Mouse (Mus musculus): ENCODE measurements at regions not wholly inside any gene's neighbourhood (a gene's known extent, or its start where the extent isn't known, plus 50 kb on each side); places are given as distances from the start of the nearest gene placed in this dataset.
A peak's percentile ranks its signal among the peaks of the same experiment; 100 is the strongest.
"Not testable (repeated sequence)": the region's sequence is repeated elsewhere in the genome, so short reads cannot be mapped to it uniquely, and the experiment has no call there.

DNA sequence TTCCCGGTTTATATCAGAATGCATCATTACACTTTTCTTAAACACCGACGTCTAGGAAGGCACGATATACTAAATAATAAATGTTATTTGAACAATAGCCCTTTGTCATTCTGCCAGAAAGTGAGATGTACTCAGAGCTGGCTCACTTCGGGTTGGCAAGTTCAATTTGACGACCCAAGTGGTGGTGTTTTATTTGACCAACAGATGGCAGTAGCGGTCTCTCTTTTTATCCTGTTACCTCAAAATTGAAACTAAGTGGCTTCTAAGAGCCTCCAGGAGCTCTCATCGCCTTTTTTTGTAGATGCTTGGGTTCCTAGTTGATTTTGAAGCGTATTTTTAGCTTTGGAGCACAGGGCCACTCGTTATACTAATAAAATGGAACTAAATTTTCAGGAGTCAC lies 66.7 kb upstream of the Chmp2b start:
- DNase-seq, result peak; percentile 15 to 50

DNA sequence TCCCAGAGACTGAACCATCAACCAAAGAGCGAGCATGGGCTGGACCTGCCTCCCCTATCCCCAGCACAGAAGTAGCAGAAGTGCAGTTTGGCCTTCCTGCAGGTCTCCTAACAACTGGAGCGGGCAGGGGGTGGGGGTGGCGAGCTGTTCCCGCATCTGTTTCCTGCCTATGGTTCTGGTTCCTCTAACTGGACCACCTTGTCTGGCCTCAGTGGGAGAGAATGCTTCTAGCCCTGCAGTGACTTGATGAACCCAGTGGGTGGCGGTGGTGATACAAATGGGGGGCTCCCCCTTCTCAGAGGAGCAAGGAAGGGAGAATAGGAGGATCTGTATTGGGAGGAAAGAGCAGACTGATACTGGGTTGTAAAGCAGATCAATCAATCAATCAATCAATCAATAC lies 69.2 kb upstream of the Chmp2b start:
- DNase-seq, result no peak

DNA sequence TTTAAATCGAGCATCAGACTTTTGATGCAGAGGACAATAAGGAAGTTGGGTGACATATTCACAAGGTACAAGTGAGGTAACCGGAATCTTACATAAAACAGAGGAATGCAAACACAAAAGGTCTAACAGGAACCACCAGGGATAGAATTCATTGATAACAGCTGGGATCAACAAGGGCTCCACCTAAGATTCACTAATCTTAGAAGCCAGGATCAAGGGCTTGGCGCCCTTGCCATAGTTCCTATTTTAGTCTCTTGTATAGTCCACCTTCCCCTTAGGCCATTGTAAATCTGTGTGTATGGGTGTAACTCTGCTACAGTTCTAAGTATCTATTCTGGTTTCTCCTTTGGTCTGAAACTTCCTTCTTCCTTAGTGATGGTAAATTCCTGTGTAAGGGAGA lies 84.2 kb upstream of the Chmp2b start:
- DNase-seq, result not testable (repeated sequence)

DNA sequence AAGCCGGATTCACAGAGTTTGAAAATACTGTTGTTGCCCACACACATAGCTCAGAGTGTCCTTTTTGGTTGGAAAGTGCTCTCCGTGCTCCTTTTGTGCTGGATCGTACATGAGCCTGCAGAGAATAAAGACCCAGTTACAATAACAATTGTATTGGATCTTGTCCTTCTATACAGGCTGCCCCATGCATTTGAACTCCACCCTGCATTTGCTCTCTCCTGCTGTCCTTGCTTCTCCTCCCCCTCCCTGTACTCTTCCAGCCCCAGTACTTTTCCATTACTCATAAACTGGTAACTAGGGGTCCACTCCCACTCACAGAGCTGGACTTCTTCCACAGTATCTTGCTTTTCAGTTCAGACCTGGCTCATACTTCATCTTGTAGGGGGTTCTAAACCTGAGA lies 86.5 kb upstream of the Chmp2b start:
- DNase-seq, result no peak

DNA sequence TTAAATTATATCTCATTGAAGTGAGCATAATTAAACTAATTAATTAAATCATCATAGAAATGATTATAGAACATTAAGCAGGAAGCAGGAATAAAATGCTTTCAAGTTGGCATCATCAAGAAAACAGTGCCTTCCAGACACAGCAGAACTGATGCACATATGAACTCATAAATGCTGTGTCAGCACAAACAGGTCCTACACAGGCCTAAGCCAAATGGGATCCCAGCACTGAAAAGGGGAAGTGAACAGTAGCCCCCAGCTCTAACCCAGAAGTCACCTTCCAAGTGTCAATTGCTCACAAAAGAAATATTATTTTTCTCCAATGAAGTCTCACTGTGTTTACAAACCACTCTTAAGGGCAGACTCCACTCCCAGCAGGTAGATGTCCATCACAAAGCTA lies 93.0 kb upstream of the Chmp2b start:
- no peak for DNase-seq

DNA sequence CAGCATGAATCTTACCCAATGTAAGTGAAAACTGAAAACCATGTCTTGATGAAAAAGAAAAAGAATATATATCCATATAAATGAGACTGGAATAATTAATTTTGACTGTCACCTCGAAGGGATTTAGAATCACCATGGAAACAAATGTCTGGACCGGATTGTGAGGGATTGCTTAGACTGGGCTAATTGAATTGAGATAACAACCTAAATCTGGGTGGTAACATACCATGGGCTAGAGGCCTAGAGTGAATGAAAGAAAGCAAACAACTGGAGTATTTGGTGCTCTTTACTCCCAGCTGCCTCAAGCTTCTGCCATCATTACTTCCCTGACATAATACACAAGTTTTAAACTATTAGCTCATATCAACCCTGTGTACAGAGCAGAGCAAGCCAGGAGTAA lies 95.3 kb upstream of the Chmp2b start:
- DNase-seq, result no peak

DNA sequence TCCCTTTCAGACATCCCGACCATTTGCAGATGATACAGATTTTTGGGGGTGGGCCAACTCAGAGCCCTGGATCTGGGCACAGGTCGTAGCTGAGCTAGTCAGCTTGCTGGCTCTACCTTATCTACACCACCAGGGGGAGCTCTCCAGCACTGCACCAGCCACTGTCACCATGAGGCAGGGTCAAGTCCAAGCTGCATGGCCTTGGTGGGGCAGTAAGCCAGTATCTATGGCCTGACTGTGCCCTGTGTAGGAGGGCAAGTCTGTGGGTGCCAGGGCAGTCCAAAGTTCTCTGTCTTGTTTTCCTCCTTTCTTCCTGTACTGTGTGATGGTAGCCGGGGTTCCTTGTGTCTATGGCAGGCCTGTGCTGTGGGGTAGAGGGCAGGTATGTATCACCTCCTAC lies 102.3 kb upstream of the Chmp2b start:
- DNase-seq, result no peak

DNA sequence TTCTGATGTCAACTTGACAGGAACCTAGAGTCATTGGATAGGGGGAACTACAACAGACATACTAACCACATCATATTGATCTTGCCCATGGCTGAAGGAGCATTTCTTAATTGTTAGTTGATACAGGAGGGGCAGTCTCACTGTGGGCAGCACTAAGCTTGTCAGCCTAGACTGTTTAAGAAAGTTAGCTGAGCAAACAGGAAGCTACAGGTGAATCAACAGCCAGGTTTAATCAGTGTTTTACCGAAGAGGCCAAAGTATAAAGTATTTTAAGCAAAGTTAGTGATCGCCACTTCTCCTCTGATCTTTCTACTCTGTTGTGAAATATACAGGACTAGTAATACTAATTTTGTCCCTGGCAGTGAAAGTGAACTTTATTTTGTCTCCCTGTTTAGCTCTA lies 109.6 kb upstream of the Chmp2b start:
- no peak for DNase-seq

DNA sequence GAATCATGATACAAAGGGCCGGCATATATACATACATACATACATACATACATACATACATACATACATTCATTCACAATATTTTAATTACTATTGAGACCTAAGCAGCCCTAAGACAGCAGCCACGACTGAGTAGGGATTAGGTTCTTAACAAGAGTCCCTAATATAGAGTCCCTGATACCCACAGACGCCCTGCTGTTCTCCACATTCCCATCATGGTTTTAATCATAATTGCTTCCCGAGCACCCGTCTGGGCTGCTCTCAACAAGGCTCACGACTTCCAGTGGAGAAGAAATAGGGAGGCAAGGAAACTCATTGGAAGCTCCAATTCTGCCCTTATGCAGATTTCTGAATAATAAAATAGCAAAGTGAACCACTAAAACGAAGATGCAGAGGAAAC lies 120.6 kb upstream of the Chmp2b start:
- DNase-seq, result no peak

DNA sequence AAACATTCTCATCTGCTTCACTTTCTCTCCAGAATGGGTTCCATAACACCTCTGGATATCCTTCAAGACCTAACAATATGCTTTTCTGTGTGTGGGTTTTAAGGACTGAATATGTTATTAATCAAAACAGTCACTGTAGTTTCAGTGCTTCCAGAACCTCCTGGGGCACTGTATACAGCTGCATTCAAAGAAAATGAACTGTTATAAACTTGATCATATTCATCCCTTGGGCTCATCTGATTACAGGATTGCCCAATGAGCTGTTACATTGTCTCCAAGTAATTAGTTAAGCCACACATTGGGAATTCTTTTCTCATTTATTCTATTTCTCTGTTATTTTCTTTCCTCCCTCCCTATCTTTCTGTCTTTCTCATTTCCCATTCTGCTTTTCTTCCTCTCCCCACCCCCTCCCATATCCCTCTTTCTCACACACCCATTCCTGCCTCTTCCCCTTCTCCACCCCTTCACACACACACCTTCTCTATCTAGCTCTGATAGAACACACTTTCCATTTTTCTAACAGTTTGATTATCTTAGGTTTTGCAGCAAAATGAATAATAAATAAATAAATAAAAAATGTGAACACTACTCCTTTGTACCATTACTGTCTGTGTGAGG lies 121.3 kb upstream of the Chmp2b start:
- DNase-seq, result no peak

DNA sequence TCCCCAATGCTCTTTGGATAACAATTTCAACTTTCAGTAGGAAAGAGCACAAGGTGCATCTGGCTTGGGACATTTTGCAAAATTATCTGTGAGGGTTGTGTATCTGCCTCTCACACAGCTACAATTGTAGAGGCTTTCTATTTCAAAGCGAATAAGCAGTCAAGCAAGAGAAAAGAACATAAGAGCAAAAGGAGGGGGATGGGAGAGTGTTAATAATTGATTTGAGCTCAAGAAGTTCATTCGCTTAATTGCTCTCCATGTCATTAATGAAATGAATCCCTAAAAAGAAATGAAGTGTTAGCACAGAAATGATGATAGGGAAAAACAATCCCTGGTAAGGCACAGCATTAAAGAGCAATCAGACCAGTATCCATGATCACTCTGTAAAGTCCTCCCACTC lies 121.4 kb upstream of the Vgll3 start:
- DNase-seq, result no peak

DNA sequence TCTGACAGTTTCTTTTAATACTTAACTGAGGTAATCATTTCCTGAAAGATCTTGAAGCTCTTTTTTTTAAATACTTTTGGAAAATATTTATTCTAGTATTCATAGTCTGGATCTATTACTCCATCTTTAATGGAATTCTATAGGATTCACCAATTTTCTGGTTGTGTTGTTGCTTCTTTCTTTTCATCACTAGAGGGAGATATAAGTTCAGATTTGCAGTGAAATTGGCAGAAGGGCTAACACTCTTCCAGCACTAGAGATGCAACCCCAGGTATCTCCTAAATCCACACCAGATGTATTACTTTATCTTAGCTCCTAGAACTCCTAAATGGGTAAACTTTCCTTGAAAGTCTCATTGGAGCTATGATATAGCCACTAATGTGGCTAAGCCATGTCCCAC lies 99.4 kb upstream of the Vgll3 start:
- no peak for DNase-seq

DNA sequence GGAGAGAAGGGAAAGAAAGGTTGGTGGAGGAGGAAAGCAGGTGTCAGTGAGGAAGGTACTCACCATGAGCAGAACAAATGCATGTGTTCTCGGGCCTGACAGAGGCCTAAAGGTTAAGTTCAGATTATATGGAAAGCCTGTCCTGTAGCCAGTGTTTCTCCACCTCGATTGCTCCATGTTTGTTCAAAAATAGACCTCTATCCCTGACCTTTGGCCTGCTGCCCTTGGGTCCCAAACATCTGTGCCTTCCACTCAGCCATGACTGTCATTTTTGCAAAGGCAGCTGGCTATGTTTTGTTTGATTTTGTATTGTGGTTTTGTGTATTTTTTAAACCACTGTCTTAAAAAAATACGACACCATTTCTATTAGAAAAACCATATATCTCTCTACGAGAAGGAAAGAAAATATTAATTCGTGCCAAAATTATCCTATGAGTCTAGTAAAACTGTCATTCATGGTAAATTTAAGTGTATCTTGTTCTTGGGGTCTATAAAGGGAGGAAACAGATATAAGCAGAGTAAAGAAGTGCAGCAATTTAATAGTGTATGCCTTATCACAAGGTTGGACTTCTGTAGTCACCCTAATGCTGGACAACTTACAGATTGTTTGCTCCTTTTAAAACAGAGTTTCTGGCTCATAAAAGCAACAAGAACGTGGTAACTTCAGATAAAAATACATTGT lies 96.1 kb upstream of the Vgll3 start:
- no peak for DNase-seq

DNA sequence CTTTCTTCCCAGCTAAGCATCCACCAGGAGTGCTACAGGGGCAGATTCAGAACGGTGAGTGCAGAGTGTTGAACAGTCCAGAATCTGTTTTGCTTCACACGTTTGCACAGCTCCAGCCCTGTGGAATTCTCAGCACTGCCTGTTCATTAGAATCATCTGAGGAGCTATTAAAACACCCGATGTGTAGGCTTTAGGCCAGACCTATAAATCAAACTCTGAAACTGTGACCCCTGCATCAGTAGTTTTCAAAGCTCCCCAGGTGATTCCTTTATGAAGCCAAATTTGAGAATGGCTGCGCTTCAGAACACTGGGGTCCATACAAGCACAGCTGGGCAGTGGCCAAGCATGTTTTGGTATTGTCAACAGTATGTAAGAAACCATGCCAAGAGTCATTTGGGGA lies 94.1 kb upstream of the Vgll3 start:
- no peak for DNase-seq

DNA sequence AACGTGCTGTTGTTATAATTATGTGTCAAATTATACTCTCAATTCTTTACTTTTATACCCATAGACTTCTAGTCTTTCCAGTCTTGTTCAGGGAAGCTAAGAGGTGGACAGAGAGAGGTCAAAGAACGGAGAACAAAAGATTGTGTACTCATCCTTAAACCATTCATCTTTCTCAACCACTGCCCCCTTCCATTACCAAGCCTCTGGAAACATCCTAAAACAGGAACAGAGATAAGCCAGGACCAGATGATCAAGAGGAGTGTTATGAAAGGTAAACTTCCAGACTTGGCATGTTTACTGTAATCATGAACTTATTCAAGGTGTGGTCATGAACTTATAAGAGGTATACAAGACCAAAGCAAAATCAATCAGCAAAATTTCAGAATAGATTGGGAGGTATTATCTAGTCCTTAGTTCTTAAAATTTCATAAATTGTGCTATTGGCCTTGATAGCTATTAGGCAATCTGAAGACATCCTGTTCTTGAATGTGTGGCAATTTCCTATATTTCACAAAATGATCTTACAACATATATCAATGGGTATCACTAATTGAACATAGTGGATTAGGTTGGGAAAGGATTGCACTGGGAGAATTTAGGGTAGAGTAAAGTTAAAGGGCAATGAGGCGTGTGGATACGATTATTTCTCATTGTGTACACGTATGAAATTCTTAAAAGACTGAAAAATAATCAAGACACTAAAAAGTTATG lies 89.3 kb upstream of the Vgll3 start:
- no peak for DNase-seq

DNA sequence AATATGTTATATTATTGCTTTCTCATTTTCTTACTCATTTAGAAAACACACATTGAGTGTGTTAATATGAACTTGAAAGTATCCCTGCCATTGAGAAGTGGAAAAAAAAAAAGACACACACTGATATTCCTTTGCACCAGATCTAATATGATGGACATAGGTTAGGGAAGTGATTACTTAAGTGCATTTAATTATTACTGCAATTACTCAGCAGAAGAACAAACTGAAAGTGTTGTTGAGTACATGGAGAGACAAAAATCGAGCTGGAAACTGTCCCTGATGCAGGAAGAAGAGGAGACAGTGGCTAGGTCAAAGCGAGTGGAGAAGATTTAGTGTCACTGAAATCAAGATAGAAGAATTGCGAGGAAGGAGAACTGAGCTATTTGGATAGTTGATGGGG lies 88.8 kb upstream of the Vgll3 start:
- no peak for DNase-seq

DNA sequence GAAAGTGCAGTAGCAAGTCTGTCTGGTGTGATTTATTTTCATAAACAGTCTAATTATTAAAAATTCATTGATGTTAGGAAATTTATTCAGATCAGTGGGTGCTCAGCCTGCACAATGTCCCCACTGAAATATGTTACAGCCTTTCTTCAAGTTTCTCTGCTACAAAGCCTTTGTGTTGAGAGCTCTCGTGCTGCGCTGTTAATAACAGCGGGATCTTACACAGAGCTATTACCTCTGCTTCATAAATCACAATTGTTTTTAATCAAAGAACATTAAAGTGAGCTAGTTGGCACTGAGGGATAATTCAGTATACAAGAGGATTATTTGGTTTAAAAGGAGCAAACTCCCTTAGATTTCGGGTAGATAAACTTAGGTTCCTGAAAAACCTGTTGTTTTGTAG lies 85.7 kb upstream of the Vgll3 start:
- no peak for DNase-seq

DNA sequence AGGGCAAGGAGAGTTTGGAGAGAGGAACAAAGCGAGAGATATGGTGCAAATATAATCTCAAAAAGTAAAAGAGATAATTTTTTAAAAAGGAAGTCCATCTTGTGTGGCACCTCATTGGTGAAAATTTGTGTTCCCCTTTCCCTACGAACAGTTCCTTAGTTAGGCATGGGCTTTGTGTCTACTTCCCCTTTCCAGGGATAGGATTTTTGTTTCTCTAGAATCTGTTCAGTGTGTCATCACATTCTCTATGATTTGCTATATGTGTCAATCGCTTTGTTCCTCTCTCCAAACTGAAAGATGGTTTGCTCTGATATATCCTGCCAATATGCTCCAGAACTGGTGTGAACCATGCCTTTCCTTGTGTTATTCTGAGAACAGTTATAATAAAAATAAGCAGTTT lies 75.4 kb upstream of the Vgll3 start:
- DNase-seq, result no peak

DNA sequence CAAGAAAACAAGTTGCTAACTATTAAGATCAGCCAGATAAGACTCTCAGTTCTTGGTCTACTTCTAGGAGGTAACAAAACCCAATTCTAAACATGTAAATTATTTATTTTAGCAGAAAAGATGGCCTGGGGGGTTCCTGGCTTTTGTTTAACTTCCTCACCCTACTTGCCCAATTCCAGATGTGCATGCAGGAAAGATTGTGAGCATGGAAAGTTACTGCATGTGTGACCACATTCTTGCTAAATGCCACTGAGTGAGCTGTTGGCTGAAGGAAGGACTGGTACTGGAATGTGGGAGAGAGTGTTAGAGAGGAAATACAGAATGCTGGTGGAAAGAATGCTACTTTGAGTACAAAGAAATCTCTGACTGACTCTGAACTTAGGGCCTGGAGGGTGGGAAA lies 72.1 kb upstream of the Vgll3 start:
- DNase-seq, result no peak

DNA sequence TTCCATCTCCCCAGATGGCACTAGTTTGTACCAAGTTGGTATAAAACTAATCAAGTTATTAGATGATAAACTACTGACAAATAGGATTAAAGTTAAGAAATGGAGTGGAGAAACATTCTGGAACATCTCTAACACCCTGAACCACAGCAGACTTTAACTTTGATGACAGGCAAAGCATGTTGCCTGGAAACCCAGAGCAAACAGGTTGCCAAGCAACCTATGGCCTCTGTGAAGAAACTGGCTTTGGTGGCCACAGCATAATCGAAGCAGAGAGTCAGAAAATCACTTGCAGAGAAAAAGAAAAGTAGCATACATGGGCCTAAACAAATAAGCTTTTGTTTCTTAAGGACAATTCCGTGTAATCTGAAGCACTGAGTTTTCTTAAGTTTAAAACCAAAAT lies 59.4 kb upstream of the Vgll3 start:
- DNase-seq, result no peak

Measured in layer of hippocampus, postnatal 36 days (tissue).